Mouse (Mus musculus) myocyte (in vitro differentiated cells): Measurements from ENCODE around the gene Flnc.

Experiments
- CEBPB ChIP-seq: IDR thresholded peaks from 2 replicates; pipeline ENCODE4 v1.6.1; 2011; ENCODE audit warnings: mild to moderate bottlenecking, moderate library complexity; ENCODE audit not compliant: poor library complexity, insufficient read depth, severe bottlenecking
- E2F4 ChIP-seq: IDR thresholded peaks from one replicate; pipeline ENCODE4 v1.6.1; 2011; ENCODE audit warnings: mild to moderate bottlenecking, control low read depth, moderate library complexity; ENCODE audit not compliant: insufficient read depth
- MAX ChIP-seq: IDR thresholded peaks from one replicate; pipeline ENCODE4 v1.6.1; 2011; ENCODE audit warnings: low read depth, mild to moderate bottlenecking, control low read depth
- MYOD1 ChIP-seq, 3 experiments: IDR thresholded peaks; one replicate each; pipeline ENCODE4 v1.6.1; 2011; ENCODE audit warnings: control low read depth in 2 of 3, low read depth in 2 of 3, mild to moderate bottlenecking in 2 of 3, moderate library complexity in 1 of 3; ENCODE audit not compliant: insufficient read length in 2 of 3, control insufficient read depth in 1 of 3
- MYOG ChIP-seq, 3 experiments: IDR thresholded peaks; one replicate each; pipeline ENCODE4 v1.6.1; 2011; ENCODE audit warnings: control low read depth in 2 of 3, low read depth in 2 of 3, mild to moderate bottlenecking in 2 of 3; ENCODE audit not compliant: insufficient read length in 2 of 3, control insufficient read depth in 1 of 3, insufficient read depth in 1 of 3
- POLR2A ChIP-seq: IDR thresholded peaks from one replicate; pipeline ENCODE4 v1.6.1; 2011; ENCODE audit warnings: low read depth, mild to moderate bottlenecking, control low read depth, moderate library complexity; ENCODE audit not compliant: insufficient read length
- POLR2AphosphoS2 ChIP-seq: IDR thresholded peaks from one replicate; pipeline ENCODE4 v1.6.1; 2011; ENCODE audit warnings: low read depth, control low read depth; ENCODE audit not compliant: insufficient read length
- REST ChIP-seq: IDR thresholded peaks from one replicate; pipeline ENCODE4 v1.6.1; 2011; ENCODE audit warnings: mild to moderate bottlenecking, control low read depth, moderate library complexity; ENCODE audit not compliant: insufficient read depth, insufficient read length
- SRF ChIP-seq: IDR thresholded peaks from one replicate; pipeline ENCODE4 v1.6.1; 2011; ENCODE audit warnings: low read depth; ENCODE audit not compliant: control insufficient read depth, insufficient read length
- TCF12 ChIP-seq: IDR thresholded peaks from one replicate; pipeline ENCODE4 v1.6.1; 2011; ENCODE audit warnings: mild to moderate bottlenecking, control low read depth; ENCODE audit not compliant: poor library complexity, insufficient read depth, severe bottlenecking
- TCF3 ChIP-seq: IDR thresholded peaks from one replicate; pipeline ENCODE4 v1.6.1; 2011; ENCODE audit warnings: low read depth, control low read depth; ENCODE audit not compliant: insufficient read length
- USF1 ChIP-seq: IDR thresholded peaks from one replicate; pipeline ENCODE4 v1.6.1; 2011; ENCODE audit warnings: low read depth, mild to moderate bottlenecking, control low read depth, moderate library complexity

- no peak for TF ChIP-seq POLR2A
- no peak for TF ChIP-seq TCF3
- TF ChIP-seq SRF = no peak
- no peak for TF ChIP-seq USF1
- TF ChIP-seq MAX = no peak
- no peak for TF ChIP-seq CEBPB
- TF ChIP-seq MYOD1 (IDR thresholded peaks at IDR 0.05; ENCODE audit: control insufficient read depth in 1 of 3, insufficient read length in 2 of 3, low read depth in 2 of 3) = no peak
- no peak for TF ChIP-seq REST
- TF ChIP-seq MYOG (IDR thresholded peaks at IDR 0.05; ENCODE audit: control insufficient read depth in 1 of 3, insufficient read depth in 1 of 3, insufficient read length in 2 of 3, low read depth in 2 of 3) = no peak
- TF ChIP-seq E2F4 = no peak
- TF ChIP-seq POLR2AphosphoS2 = no peak
- no peak for TF ChIP-seq TCF12
These were observed 17.6 kb upstream of the Flnc start for GRCm38 (mm10) chr6:29415446-29415845.
